Mouse (Mus musculus) small intestine, adult 2 months (tissue): Measurements from ENCODE around the gene Pde3a.

Experiments
- CTCF ChIP-seq: fragments of 200-500 bp; IDR thresholded peaks from 2 replicates; pipeline ENCODE4 v1.5.1; 2012; ENCODE audit warnings: low read depth, mild to moderate bottlenecking, control low read depth, inconsistent platforms, low read length, moderate library complexity, mixed read lengths; ENCODE audit not compliant: insufficient replicate concordance, insufficient read length; ENCODE audit errors: extremely low read depth
- POLR2A ChIP-seq: fragments of 200-500 bp; IDR thresholded peaks from 2 replicates; pipeline ENCODE4 v1.6.1; 2012; ENCODE audit warnings: low read depth, mild to moderate bottlenecking, control low read depth, inconsistent platforms, low read length, moderate library complexity

DNA sequence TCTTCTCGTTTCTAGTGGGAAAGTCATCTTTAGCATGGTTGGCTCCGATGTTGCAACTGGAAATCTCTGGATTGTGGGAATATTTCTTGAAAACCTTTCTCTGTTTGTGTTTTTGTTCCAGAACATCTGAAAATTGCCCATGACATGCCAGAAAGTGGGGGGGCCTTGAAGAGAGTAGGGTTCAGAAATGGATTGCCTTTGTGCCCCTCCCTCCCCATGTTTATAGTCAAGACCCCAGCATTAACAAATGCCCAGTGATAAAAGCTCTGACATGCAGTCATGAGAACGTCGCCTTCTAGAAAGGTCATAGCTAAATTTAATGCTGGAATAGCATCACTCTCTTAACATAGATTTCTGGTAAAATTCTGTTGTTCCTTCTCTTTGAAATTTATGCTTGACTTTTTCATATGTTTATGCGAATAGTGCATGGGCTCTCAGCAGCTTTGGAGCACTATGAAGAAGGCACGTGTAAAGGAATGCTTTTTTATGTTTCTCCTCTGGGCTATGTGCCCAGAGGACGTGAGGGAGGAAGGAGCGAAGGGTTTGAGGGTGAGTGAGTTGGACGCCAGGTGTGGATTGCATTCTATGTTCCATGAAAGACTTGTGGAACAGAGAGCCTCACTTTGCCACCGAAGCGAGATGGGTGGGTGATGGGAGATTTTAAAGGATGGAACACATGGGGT is 19.0 kb downstream of the Pde3a start:
- TF ChIP-seq CTCF (no peak), POLR2A (no peak)
